Mouse (Mus musculus): Measurements from ENCODE around the gene Cabp2.

Gene Cabp2

GRCm38 (mm10) chr19:4080511-4081009, 818 bp upstream of the Cabp2 start:
- peak; percentile 58 to 64 for DNase-seq (ENCODE audit: low spot score in 2 of 2)

- no peak for DNase-seq (ENCODE audit: low spot score in 2 of 2)
These were observed 1.0 kb downstream of the Cabp2 start for GRCm38 (mm10) chr19:4082219-4082965.

GRCm38 (mm10) chr19:4083316-4083715, 1.9 kb downstream of the Cabp2 start:
- DNase-seq (ENCODE audit: low spot score in 2 of 2) = no peak

GRCm38 (mm10) chr19:4083826-4084225, 2.4 kb downstream of the Cabp2 start:
- DNase-seq (ENCODE audit: low spot score in 2 of 2) = no peak

- no peak for DNase-seq (ENCODE audit: low spot score in 2 of 2)
These were observed 3.6 kb downstream of the Cabp2 start for GRCm38 (mm10) chr19:4084984-4085383.

- DNase-seq (ENCODE audit: low spot score in 2 of 2) = no peak
These were observed 4.8 kb downstream of the Cabp2 start for GRCm38 (mm10) chr19:4086156-4086555.

GRCm38 (mm10) chr19:4087090-4087489, 5.7 kb downstream of the Cabp2 start:
- no peak for DNase-seq (ENCODE audit: low spot score in 2 of 2)

GRCm38 (mm10) chr19:4088146-4088545, 6.8 kb downstream of the Cabp2 start:
- DNase-seq (ENCODE audit: low spot score in 2 of 2) = no peak

GRCm38 (mm10) chr19:4089128-4089527, 7.8 kb downstream of the Cabp2 start:
- DNase-seq (ENCODE audit: low spot score in 2 of 2) = no peak

- no peak for DNase-seq (ENCODE audit: low spot score in 2 of 2)
These were observed 9.1 kb downstream of the Cabp2 start for GRCm38 (mm10) chr19:4090446-4090845.

- DNase-seq (ENCODE audit: low spot score in 2 of 2) = no peak
These were observed 10.0 kb downstream of the Cabp2 start for GRCm38 (mm10) chr19:4091383-4091782.

- DNase-seq (ENCODE audit: low spot score in 2 of 2) = no peak
These were observed 11.4 kb downstream of the Cabp2 start for GRCm38 (mm10) chr19:4092750-4093149.

GRCm38 (mm10) chr19:4093772-4094171, 12.4 kb downstream of the Cabp2 start:
- DNase-seq (ENCODE audit: low spot score in 2 of 2) = no peak

GRCm38 (mm10) chr19:4094348-4094747, 13.0 kb downstream of the Cabp2 start:
- peak in 1 of 2 experiments; percentile 11 for DNase-seq (ENCODE audit: low spot score in 2 of 2)

GRCm38 (mm10) chr19:4094774-4095303, 13.5 kb downstream of the Cabp2 start:
- DNase-seq (ENCODE audit: low spot score in 2 of 2) = peak in 1 of 2 experiments; percentile 9

GRCm38 (mm10) chr19:4095802-4096201, 14.4 kb downstream of the Cabp2 start:
- DNase-seq (ENCODE audit: low spot score in 2 of 2) = no peak

GRCm38 (mm10) chr19:4096642-4097440, 15.5 kb downstream of the Cabp2 start, which contains the start of gene Cdk2ap2:
Gene Cdk2ap2, plus strand, starts transcription at chr19:4097182.
- DNase-seq (ENCODE audit: low spot score in 2 of 2) = peak; percentile 99 to 100

- DNase-seq (ENCODE audit: low spot score in 2 of 2) = peak in 1 of 2 experiments; percentile 90
These were observed 16.1 kb downstream of the Cabp2 start for GRCm38 (mm10) chr19:4097441-4097825.

GRCm38 (mm10) chr19:4098426-4098825, 17.0 kb downstream of the Cabp2 start:
- DNase-seq (ENCODE audit: low spot score in 2 of 2) = peak in 1 of 2 experiments; percentile 45

GRCm38 (mm10) chr19:4099056-4099455, 17.7 kb downstream of the Cabp2 start:
- DNase-seq (ENCODE audit: low spot score in 2 of 2) = peak; percentile 96 to 98

- peak; percentile 89 to 90 for DNase-seq (ENCODE audit: low spot score in 2 of 2)
These were observed 18.7 kb downstream of the Cabp2 start, which contains the start of gene Pitpnm1 for GRCm38 (mm10) chr19:4099837-4100717. Gene Pitpnm1, plus strand, starts transcription at chr19:4099998.
